In genomic region chr4:109052282-109052681, GRCm38 (mm10) we compare ENCODE assay signal across 14 mouse cellular contexts. TPM values are rescaled to one million over a fixed set of nuclear protein-coding genes. Genes with fewer than 3 reads are reported as not detected.
DNase-seq lines count a peak whose midpoint lies in the region; ATAC-seq and TF ChIP-seq lines count a peak whose summit lies in the region.
"Had no signal": no experiment of that assay in that cellular context is flagged by ENCODE, and none has a peak within 500 bp of the region (broad histone marks: within the 10 kb centered on the region; RNA-seq: fewer than 3 reads in every experiment).

No protein-coding gene starts in this region.

- no peak overlapping the region for H3K4me2 ChIP-seq in heart, postnatal 0 days (ENCODE audit: low read depth, low read length)
- H3K4me2 ChIP-seq in forebrain, embryonic 16.5 days (ENCODE audit: low read length): no peak overlapping the region
- H3K4me2 ChIP-seq in midbrain, embryonic 14.5 days (ENCODE audit: low read length): no peak overlapping the region
- H3K4me2 ChIP-seq: neural tube, embryonic 12.5 days had no signal

- ATAC-seq in heart, postnatal 0 days (ENCODE audit: insufficient read depth, low read depth): 0 out of 2 replicates have a peak, but pooled peaks have one; percentile 27
- peak; percentile 64 for ATAC-seq in forebrain, embryonic 16.5 days
- ATAC-seq in midbrain, embryonic 14.5 days (ENCODE audit: low FRiP score, low TSS enrichment): no peak
- ATAC-seq: Patski had no signal

- DNase-seq in heart, postnatal 0 days (ENCODE audit: low spot score): no peak
- DNase-seq in heart, adult 18-20 months: no peak
- peak; percentile 34 for DNase-seq in lung, postnatal 10 days
- DNase-seq in lung, adult 2 months: no peak
- DNase-seq in midbrain, embryonic 14.5 days: peak; percentile 18
- no peak for DNase-seq in frontal cortex, adult 2 months (ENCODE audit: extremely low spot score in 1 of 2, low spot score in 1 of 2)
- no peak for DNase-seq in embryo, embryonic 11 days
- DNase-seq: adrenal gland, adult 2 months; kidney, adult 8-10 months; thymus, postnatal 36 days had no signal

- no peak for TF ChIP-seq CTCF in heart, postnatal 0 days (IDR thresholded peaks at IDR 0.05; ENCODE audit: low read depth)
- TF ChIP-seq CTCF in lung, adult 2 months (IDR thresholded peaks at IDR 0.05; ENCODE audit: insufficient read depth, low read length): no peak

- H3K36me3 ChIP-seq in heart, postnatal 0 days (replicated peaks; ENCODE audit: control insufficient read depth, insufficient read depth, low read length): peaks cover 76% of the 10 kb centered on the region
- peaks cover 9% of the 10 kb centered on the region; the same call in 1 of the 2 replicates for H3K36me3 ChIP-seq in forebrain, embryonic 16.5 days (ENCODE audit: control insufficient read depth, insufficient read depth)
- H3K36me3 ChIP-seq in midbrain, embryonic 14.5 days (ENCODE audit: control insufficient read depth, insufficient read depth, low read length): peaks cover 86% of the 10 kb centered on the region

- no peaks in the 10 kb centered on the region for H3K9me3 ChIP-seq in heart, postnatal 0 days (replicated peaks; ENCODE audit: control insufficient read depth, low read length)
- H3K9me3 ChIP-seq in forebrain, embryonic 16.5 days (ENCODE audit: control insufficient read depth, low read length): no peaks in the 10 kb centered on the region
- no peaks in the 10 kb centered on the region for H3K9me3 ChIP-seq in midbrain, embryonic 14.5 days (ENCODE audit: control insufficient read depth, low read length)
- H3K9me3 ChIP-seq: heart, embryonic 10.5 days; neural tube, embryonic 12.5 days had no signal

- H3K27ac ChIP-seq in heart, postnatal 0 days (ENCODE audit: low read depth): no peak overlapping the region
- H3K27ac ChIP-seq in forebrain, embryonic 16.5 days (ENCODE audit: low read length): no peak overlapping the region
- no peak overlapping the region for H3K27ac ChIP-seq in midbrain, embryonic 14.5 days (replicated peaks; ENCODE audit: low read depth, low read length)
- H3K27ac ChIP-seq: heart, embryonic 10.5 days; neural tube, embryonic 12.5 days had no signal

- 62% methylated on average over 1 of the region's 1 CpGs for WGBS in heart, postnatal 0 days
- WGBS in lung, adult 2 months: 20% methylated on average over 1 of the region's 1 CpGs
- 31% methylated on average over 1 of the region's 1 CpGs for WGBS in forebrain, embryonic 16.5 days
- 67% methylated on average over 1 of the region's 1 CpGs for WGBS in midbrain, embryonic 14.5 days

- H3K27me3 ChIP-seq in heart, postnatal 0 days (ENCODE audit: control insufficient read depth, insufficient read depth, low read length): no peaks in the 10 kb centered on the region
- H3K27me3 ChIP-seq in forebrain, embryonic 16.5 days (replicated peaks; ENCODE audit: control insufficient read depth, insufficient read depth, low read length): no peaks in the 10 kb centered on the region
- no peaks in the 10 kb centered on the region for H3K27me3 ChIP-seq in midbrain, embryonic 14.5 days (ENCODE audit: control insufficient read depth, insufficient read depth, low read length)
- H3K27me3 ChIP-seq: neural tube, embryonic 12.5 days; Patski had no signal

- H3K4me3 ChIP-seq in heart, postnatal 0 days (ENCODE audit: low read depth, low read length): no peak overlapping the region
- no peak overlapping the region for H3K4me3 ChIP-seq in lung, adult 2 months (replicated peaks; ENCODE audit: extremely low read depth, low read depth, low read length)
- H3K4me3 ChIP-seq in forebrain, embryonic 16.5 days (replicated peaks; ENCODE audit: low read length): no peak overlapping the region
- no peak overlapping the region for H3K4me3 ChIP-seq in midbrain, embryonic 14.5 days (replicated peaks; ENCODE audit: low read depth, low read length)
- H3K4me3 ChIP-seq: heart, embryonic 10.5 days; neural tube, embryonic 12.5 days had no signal

- H3K4me1 ChIP-seq in heart, postnatal 0 days (ENCODE audit: control insufficient read depth, insufficient read depth): 0 out of 2 replicates have a peak, but pooled peaks cover 3% of the 10 kb centered on the region
- H3K4me1 ChIP-seq in lung, adult 2 months (ENCODE audit: control insufficient read depth, insufficient read depth, low read length): no peaks in the 10 kb centered on the region; the same call in 1 of the 2 replicates
- peaks cover 3% of the 10 kb centered on the region for H3K4me1 ChIP-seq in forebrain, embryonic 16.5 days (replicated peaks; ENCODE audit: control insufficient read depth, insufficient read depth, low read length)
- no peaks in the 10 kb centered on the region for H3K4me1 ChIP-seq in midbrain, embryonic 14.5 days (ENCODE audit: control insufficient read depth, insufficient read depth, low read length)
- H3K4me1 ChIP-seq: heart, embryonic 10.5 days; neural tube, embryonic 12.5 days had no signal

- H3K9ac ChIP-seq in heart, postnatal 0 days (replicated peaks; ENCODE audit: low read depth, low read length): no peak overlapping the region
- H3K9ac ChIP-seq in forebrain, embryonic 16.5 days (replicated peaks; ENCODE audit: low read depth, low read length): no peak overlapping the region
- H3K9ac ChIP-seq in midbrain, embryonic 14.5 days (replicated peaks; ENCODE audit: low read length): no peak overlapping the region
- H3K9ac ChIP-seq: neural tube, embryonic 12.5 days had no signal

- TF ChIP-seq POLR2A in lung, adult 2 months (IDR thresholded peaks at IDR 0.05; ENCODE audit: borderline replicate concordance, extremely low read depth, low read depth, low read length): no peak

- no peak for TF ChIP-seq EP300 in heart, postnatal 0 days (IDR thresholded peaks at IDR 0.05; ENCODE audit: low read depth)

RNA-seq across cellular contexts. Expression of gene Nrd1, which starts 51.8 kb away (rescaled TPM):
- 26.1 and 63.5 TPM in 2 replicates for total RNA-seq in heart, postnatal 0 days (2014; rRNA removed; ENCODE audit: low replicate concordance)
- polyA plus RNA-seq in heart, postnatal 0 days (2015; fragmentation: Nextera tagmentation; extraction: Ambion mirVana): 32.6 and 35.0 TPM in 2 replicates
- total RNA-seq in heart, adult 18-20 months (2021): 100 to 1,000 TPM; 116 to 141 TPM
- 20.9 and 40.4 TPM in 2 replicates for polyA plus RNA-seq in lung, adult 2 months (2012; rRNA removed)
- 84.6 and 88.8 TPM in 2 replicates for polyA plus RNA-seq in forebrain, embryonic 16.5 days (2015; fragmentation: Nextera tagmentation; extraction: Ambion mirVana)
- polyA plus RNA-seq in midbrain, embryonic 14.5 days (2014; fragmentation: Nextera tagmentation; extraction: Ambion mirVana): 57.0 and 71.8 TPM in 2 replicates
- 122 and 151 TPM in 2 replicates for polyA plus RNA-seq in frontal cortex, adult 2 months (2012; rRNA removed)

Comparison
In these comparisons a context has a peak if more than half of its experiments do, and no peak if none do; other contexts are left out.
1. DNase-seq: peak in lung, postnatal 10 days (single experiment) and midbrain, embryonic 14.5 days (single experiment); none in heart, postnatal 0 days (single experiment), heart, adult 18-20 months (0 of 2), lung, adult 2 months (single experiment), frontal cortex, adult 2 months (0 of 2) and embryo, embryonic 11 days (single experiment).